Mouse (Mus musculus) CH12.LX (cell line): ENCODE results near the gene Ift20.

Source experiments
- CTCF ChIP-seq, 2 experiments: IDR thresholded peaks in 1 of 2; conservative IDR thresholded peaks in 1 of 2; 2 replicates each; pipeline ENCODE4 v1.5.1; 2011 to 2012; ENCODE audit warnings: low read depth in 2 of 2, low read length in 2 of 2, improper control_type of control experiment in 1 of 2, inconsistent platforms in 1 of 2, mild to moderate bottlenecking in 1 of 2, moderate library complexity in 1 of 2
- KAT2A ChIP-seq: IDR thresholded peaks from 2 replicates; pipeline ENCODE4 v1.6.1; 2012; ENCODE audit warnings: low read length, improper control_type of control experiment, inconsistent platforms; ENCODE audit not compliant: insufficient replicate concordance

GRCm38 (mm10) chr11:78550168-78551058, 14.3 kb downstream of the Ift20 start, which contains the start of gene Tmem97:
- peak; percentile 77; the same call in 1 of the 2 replicates for TF ChIP-seq KAT2A
- no peak; a peak in 1 of 4 replicates for TF ChIP-seq CTCF (conservative IDR thresholded peaks at IDR 0.05 in 1 of 2, IDR thresholded peaks at IDR 0.05 in 1 of 2; ENCODE audit: low read depth in 2 of 2, low read length in 2 of 2)
